Mouse (Mus musculus): ENCODE measurements at regions not wholly inside any gene's neighbourhood (a gene's known extent, or its start where the extent isn't known, plus 50 kb on each side); places are given as distances from the start of the nearest gene placed in this dataset.

GRCm38 (mm10) chr17:64915025-64915424, 79.2 kb upstream of the 4930583I09Rik start:
- DNase-seq: no peak

GRCm38 (mm10) chr17:64914302-64914701, 78.4 kb upstream of the 4930583I09Rik start:
- DNase-seq: peak; percentile 85

GRCm38 (mm10) chr17:64908671-64909070, 72.8 kb upstream of the 4930583I09Rik start:
- DNase-seq: no peak

GRCm38 (mm10) chr17:64901721-64902623, 66.1 kb upstream of the 4930583I09Rik start:
- no peak for DNase-seq

- no peak for DNase-seq
These were observed 61.6 kb upstream of the 4930583I09Rik start for GRCm38 (mm10) chr17:64897473-64897872.

GRCm38 (mm10) chr17:64895886-64896285, 60.0 kb upstream of the 4930583I09Rik start:
- no peak for DNase-seq

- no peak for DNase-seq
These were observed 59.6 kb upstream of the 4930583I09Rik start for GRCm38 (mm10) chr17:64895466-64895865.

- no peak for DNase-seq
These were observed 57.5 kb upstream of the 4930583I09Rik start for GRCm38 (mm10) chr17:64893182-64893902.

Measured in kidney, postnatal 10 days (tissue).